Mouse (Mus musculus): ENCODE results near the gene LTO1. TPM values are rescaled to one million over a fixed set of nuclear protein-coding genes. Genes with fewer than 3 reads are reported as not detected.

The LTO1 gene
- total RNA-seq (2023) = 30.8 to 38.8 TPM (median 33.3 TPM) in 4 replicates

GRCm38 (mm10) chr7:144914948-144915750, at the start of gene LTO1:
LTO1 (plus strand) TSS chr7:144915100.

GRCm38 (mm10) chr7:144896294-144897218, 18.3 kb upstream of the LTO1 start, which contains the start of gene Fgf15:
Fgf15 (plus strand) TSS chr7:144896531.

GRCm38 (mm10) chr7:144939344-144940002, 24.6 kb downstream of the LTO1 start, which contains the start of gene Ccnd1:
Ccnd1 (minus strand) TSS chr7:144939925.

Other genes with a start within 250 kb of the LTO1 start
- not detected in 4 replicates for gene Ano1, start 163.1 kb upstream of the LTO1 start, total RNA-seq (2023)
- gene Fgf3, start 77.0 kb upstream of the LTO1 start, total RNA-seq (2023) = not detected in 4 replicates
- not detected in 4 replicates for gene Fgf4, start 67.7 kb upstream of the LTO1 start, total RNA-seq (2023)
- not detected in 4 replicates for gene Fgf15, start 18.6 kb upstream of the LTO1 start, total RNA-seq (2023)
- gene Ccnd1, start 24.8 kb downstream of the LTO1 start, total RNA-seq (2023) = 0.49 to 1.7 TPM (median 0.85 TPM) in 4 replicates